Mouse (Mus musculus): Measurements from ENCODE around the gene Klf17. TPM values are rescaled to one million over a fixed set of nuclear protein-coding genes. Genes with fewer than 3 reads are reported as not detected.

Klf17 gene
- polyA plus RNA-seq, 1 experiment from 2014 or later: not detected

DNA sequence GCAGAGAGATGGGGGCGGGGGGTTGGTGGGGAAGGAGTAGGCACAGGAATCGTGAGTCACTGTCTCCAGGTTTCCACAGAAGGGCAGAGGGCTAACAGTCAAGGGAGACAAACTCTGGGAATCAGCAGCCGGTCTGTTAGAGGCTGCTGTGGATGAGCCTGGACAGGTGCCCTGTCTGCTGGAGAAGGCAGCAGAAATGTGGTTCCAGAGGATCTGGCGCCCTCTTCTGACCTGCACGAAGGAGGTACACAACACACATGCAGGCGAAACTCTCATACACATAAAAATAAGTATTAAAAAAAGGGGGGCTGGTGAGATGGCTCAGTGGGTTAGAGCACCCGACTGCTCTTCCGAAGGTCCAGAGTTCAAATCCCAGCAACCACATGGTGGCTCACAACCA lies 27.9 kb downstream of the Klf17 start:
- no peak overlapping the region for H3K4me3 ChIP-seq
- 46% methylated on average over 8 of the region's 8 CpGs for WGBS
- 0 out of 2 replicates have a peak, but pooled peaks cover 5% of the 10 kb centered on the region for H3K4me1 ChIP-seq
- H3K36me3 ChIP-seq: no peaks in the 10 kb centered on the region
- H3K9me3 ChIP-seq: no peaks in the 10 kb centered on the region
- H3K9ac ChIP-seq: no peak overlapping the region
- no peaks in the 10 kb centered on the region for H3K27me3 ChIP-seq (replicated peaks)
- no peak overlapping the region for H3K4me2 ChIP-seq (replicated peaks)
- no peak for ATAC-seq (ENCODE audit: low FRiP score, low read depth)
- H3K27ac ChIP-seq: no peak overlapping the region

DNA sequence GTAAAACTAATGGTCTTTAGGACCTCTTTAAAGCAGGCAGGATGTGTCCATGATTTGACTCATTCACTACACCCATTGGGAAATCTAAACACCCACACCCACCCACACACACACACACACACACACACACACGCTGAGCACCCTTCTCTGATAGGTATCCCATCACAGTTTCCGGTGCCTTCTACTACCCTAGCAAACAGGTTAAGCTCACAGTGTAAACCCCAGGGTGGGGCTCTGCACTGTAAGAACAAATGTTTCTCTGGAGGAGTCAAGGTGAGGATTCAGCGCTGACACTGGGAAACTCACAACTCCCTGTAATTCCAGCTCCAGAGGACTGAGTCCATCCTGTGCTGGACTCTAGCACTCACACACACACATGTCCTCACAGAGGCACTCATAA lies 33.5 kb downstream of the Klf17 start:
- no peaks in the 10 kb centered on the region for H3K27me3 ChIP-seq (replicated peaks)
- H3K36me3 ChIP-seq: no peaks in the 10 kb centered on the region
- no peaks in the 10 kb centered on the region for H3K9me3 ChIP-seq
- no peak overlapping the region for H3K9ac ChIP-seq
- H3K4me2 ChIP-seq (replicated peaks): no peak overlapping the region
- no peak for ATAC-seq (ENCODE audit: low FRiP score, low read depth)
- WGBS: 91% methylated on average over 3 of the region's 3 CpGs
- H3K4me1 ChIP-seq: no peaks in the 10 kb centered on the region
- H3K4me3 ChIP-seq: no peak overlapping the region
- H3K27ac ChIP-seq: no peak overlapping the region

GRCm38 (mm10) chr4:117724112-117724511 lies 41.3 kb downstream of the Klf17 start, which contains the start of gene Gm12845:
Gm12845 (plus strand) TSS chr4:117724412.
- H3K9ac ChIP-seq: no peak within 1 kb of the TSS
- no peak within 1 kb of the TSS for H3K4me3 ChIP-seq
- 85% methylated on average over 1 of the region's 1 CpGs for WGBS
- no peak within 1 kb of the TSS for H3K4me2 ChIP-seq (replicated peaks)
- ATAC-seq (ENCODE audit: low FRiP score, low read depth): no peak
- no peak within 1 kb of the TSS for H3K27ac ChIP-seq
- no peaks in the 10 kb centered on the region for H3K4me1 ChIP-seq
- no peaks in the 10 kb centered on the region for H3K9me3 ChIP-seq
- no peaks in the 10 kb centered on the region for H3K36me3 ChIP-seq
- no peaks in the 10 kb centered on the region for H3K27me3 ChIP-seq (replicated peaks)

GRCm38 (mm10) chr4:117713303-117714098 lies 51.9 kb downstream of the Klf17 start:
- H3K9me3 ChIP-seq: no peaks in the 10 kb centered on the region
- H3K27me3 ChIP-seq (replicated peaks): no peaks in the 10 kb centered on the region
- H3K4me1 ChIP-seq: no peaks in the 10 kb centered on the region
- no peak for ATAC-seq (ENCODE audit: low FRiP score, low read depth)
- no peak overlapping the region for H3K4me3 ChIP-seq
- no peak overlapping the region for H3K27ac ChIP-seq
- no peak overlapping the region for H3K4me2 ChIP-seq (replicated peaks)
- H3K9ac ChIP-seq: no peak overlapping the region
- no peaks in the 10 kb centered on the region for H3K36me3 ChIP-seq
- WGBS: 85% methylated on average over 6 of the region's 6 CpGs

GRCm38 (mm10) chr4:117712314-117712713 lies 53.1 kb downstream of the Klf17 start:
- WGBS: 86% methylated on average over 3 of the region's 3 CpGs
- H3K27me3 ChIP-seq (replicated peaks): no peaks in the 10 kb centered on the region
- no peaks in the 10 kb centered on the region for H3K36me3 ChIP-seq
- H3K4me2 ChIP-seq (replicated peaks): no peak overlapping the region
- no peaks in the 10 kb centered on the region for H3K9me3 ChIP-seq
- ATAC-seq (ENCODE audit: low FRiP score, low read depth): no peak
- no peaks in the 10 kb centered on the region for H3K4me1 ChIP-seq
- H3K27ac ChIP-seq: no peak overlapping the region
- H3K9ac ChIP-seq: no peak overlapping the region
- no peak overlapping the region for H3K4me3 ChIP-seq

GRCm38 (mm10) chr4:117708780-117709550 lies 56.5 kb downstream of the Klf17 start:
- no peak overlapping the region for H3K27ac ChIP-seq
- H3K9ac ChIP-seq: no peak overlapping the region
- 85% methylated on average over 3 of the region's 3 CpGs for WGBS
- H3K27me3 ChIP-seq (replicated peaks): no peaks in the 10 kb centered on the region
- H3K9me3 ChIP-seq: no peaks in the 10 kb centered on the region
- H3K4me2 ChIP-seq (replicated peaks): no peak overlapping the region
- no peaks in the 10 kb centered on the region for H3K36me3 ChIP-seq
- no peaks in the 10 kb centered on the region for H3K4me1 ChIP-seq
- no peak for ATAC-seq (ENCODE audit: low FRiP score, low read depth)
- no peak overlapping the region for H3K4me3 ChIP-seq

Other genes starting within 250 kb of the Klf17 start
- gene Eri3, start 215.3 kb downstream of the Klf17 start, polyA plus RNA-seq (2016; fragmentation: Nextera tagmentation; extraction: Ambion mirVana): 148 and 162 TPM in 2 replicates
- gene Dmap1, start 83.4 kb downstream of the Klf17 start, polyA plus RNA-seq (2016; fragmentation: Nextera tagmentation; extraction: Ambion mirVana): 66.3 and 77.5 TPM in 2 replicates
- not detected in 2 replicates for gene Gm12845, start 41.2 kb downstream of the Klf17 start, polyA plus RNA-seq (2016; fragmentation: Nextera tagmentation; extraction: Ambion mirVana)
- gene Slc6a9, start 68.9 kb upstream of the Klf17 start, polyA plus RNA-seq (2016; fragmentation: Nextera tagmentation; extraction: Ambion mirVana): 16.6 and 17.3 TPM in 2 replicates
- gene Ccdc24, start 106.9 kb upstream of the Klf17 start, polyA plus RNA-seq (2016; fragmentation: Nextera tagmentation; extraction: Ambion mirVana): 1.4 and 2.7 TPM in 2 replicates
- gene B4galt2, start 117.8 kb upstream of the Klf17 start, polyA plus RNA-seq (2016; fragmentation: Nextera tagmentation; extraction: Ambion mirVana): 44.5 and 46.9 TPM in 2 replicates
- gene Atp6v0b, start 121.7 kb upstream of the Klf17 start, polyA plus RNA-seq (2016; fragmentation: Nextera tagmentation; extraction: Ambion mirVana): 308 and 323 TPM in 2 replicates
- 23.0 and 27.5 TPM in 2 replicates for gene Dph2, start 126.4 kb upstream of the Klf17 start, polyA plus RNA-seq (2016; fragmentation: Nextera tagmentation; extraction: Ambion mirVana)
- 65.7 and 68.5 TPM in 2 replicates for gene Ipo13, start 149.4 kb upstream of the Klf17 start, polyA plus RNA-seq (2016; fragmentation: Nextera tagmentation; extraction: Ambion mirVana)
- 1.3 and 3.1 TPM in 2 replicates for gene Artn, start 164.1 kb upstream of the Klf17 start, polyA plus RNA-seq (2016; fragmentation: Nextera tagmentation; extraction: Ambion mirVana)